12 mouse cellular contexts compared by ENCODE assay signal in the genomic region with DNA sequence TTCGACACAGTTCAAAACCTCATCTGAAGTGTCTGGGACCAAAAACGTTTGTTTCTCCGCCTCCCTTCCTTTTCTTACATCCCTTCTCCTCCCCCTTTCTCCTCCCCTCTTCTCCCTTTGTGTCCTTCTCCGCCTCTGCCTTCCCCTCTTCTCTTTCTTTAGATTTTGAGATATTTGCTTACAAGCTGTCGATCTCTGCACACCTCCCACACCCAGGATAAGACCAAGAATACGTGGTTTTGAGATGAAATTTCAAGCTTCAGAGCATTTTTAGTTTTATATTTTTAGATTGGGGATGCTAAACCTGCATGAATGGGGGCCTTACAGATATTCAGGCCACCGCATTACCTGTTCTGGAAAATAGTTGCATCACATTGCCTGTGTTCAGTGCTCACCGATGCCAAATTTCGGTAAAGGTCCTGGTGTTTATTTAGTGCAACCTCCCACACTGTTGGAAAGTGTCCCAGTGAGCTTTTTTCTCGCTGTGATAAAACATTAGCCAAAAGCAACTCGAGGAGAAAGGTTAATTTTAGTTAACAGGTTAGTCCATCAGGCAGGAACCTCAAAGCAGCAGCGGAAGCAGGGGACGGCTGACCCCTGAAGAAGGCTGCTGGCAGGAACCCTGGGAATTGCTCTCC. TPM values are rescaled to one million over a fixed set of nuclear protein-coding genes. Genes with fewer than 3 reads are reported as not detected.
DNase-seq lines count a peak whose midpoint lies in the region; ATAC-seq and TF ChIP-seq lines count a peak whose summit lies in the region.
"Had no signal": no experiment of that assay in that cellular context is flagged by ENCODE, and none has a peak within 500 bp of the region (broad histone marks: within the 10 kb centered on the region; RNA-seq: fewer than 3 reads in every experiment).

No protein-coding gene starts in this region.

- no peak overlapping the region; the same call in 1 of the 2 replicates for H3K4me3 ChIP-seq in layer of hippocampus, adult 2 months
- H3K4me3 ChIP-seq in gastrocnemius, adult 2 months: no peak overlapping the region
- no peak overlapping the region for H3K4me3 ChIP-seq in forebrain, embryonic 13.5 days
- H3K4me3 ChIP-seq: heart, embryonic 15.5 days had no signal

- H3K9ac ChIP-seq in forebrain, embryonic 13.5 days: no peak overlapping the region
- H3K9ac ChIP-seq: heart, embryonic 15.5 days had no signal

- intact Hi-C loops in gastrocnemius, adult 2 months (cut with DNase I): no loop called here

- WGBS in forebrain, embryonic 13.5 days: 81% methylated on average over 13 of the region's 13 CpGs

- no peaks in the 10 kb centered on the region for H3K36me3 ChIP-seq in forebrain, embryonic 13.5 days (ENCODE audit: poor library complexity, severe bottlenecking)
- H3K36me3 ChIP-seq: heart, embryonic 15.5 days had no signal

- ATAC-seq in forebrain, embryonic 13.5 days: no peak
- ATAC-seq: intestine, embryonic 16.5 days; midbrain, embryonic 16.5 days had no signal

- H3K4me1 ChIP-seq in forebrain, embryonic 13.5 days: no peaks in the 10 kb centered on the region

- H3K27me3 ChIP-seq in forebrain, embryonic 13.5 days: no peaks in the 10 kb centered on the region
- H3K27me3 ChIP-seq: heart, embryonic 15.5 days had no signal

- H3K9me3 ChIP-seq in forebrain, embryonic 13.5 days (replicated peaks): no peaks in the 10 kb centered on the region
- H3K9me3 ChIP-seq: heart, embryonic 15.5 days had no signal

- H3K27ac ChIP-seq in layer of hippocampus, adult 2 months: peak overlapping the region; percentile 29; the same call in 1 of the 2 replicates
- no peak overlapping the region for H3K27ac ChIP-seq in gastrocnemius, adult 2 months
- no peak overlapping the region for H3K27ac ChIP-seq in forebrain, embryonic 13.5 days
- H3K27ac ChIP-seq: heart, embryonic 15.5 days had no signal

- H3K4me2 ChIP-seq in forebrain, embryonic 13.5 days: no peak overlapping the region
- H3K4me2 ChIP-seq: heart, embryonic 15.5 days had no signal

- no peak for TF ChIP-seq CTCF in layer of hippocampus, adult 2 months (conservative IDR thresholded peaks at IDR 0.05)
- no peak for TF ChIP-seq CTCF in gastrocnemius, adult 2 months (IDR thresholded peaks at IDR 0.05)

- DNase-seq in adrenal gland, postnatal 10 days: peak; percentile 61
- no peak for DNase-seq in adrenal gland, adult 18-20 months (ENCODE audit: low spot score in 2 of 2)
- DNase-seq in layer of hippocampus, adult 2 months (ENCODE audit: low spot score in 2 of 2): peak in 1 of 2 experiments; percentile 42
- DNase-seq in layer of hippocampus, adult 8-10 months (ENCODE audit: low spot score in 2 of 2): no peak
- peak; percentile 81 for DNase-seq in brain, adult 2 months (ENCODE audit: low read depth, low spot score)
- peak; percentile 43 for DNase-seq in kidney, postnatal 10 days
- no peak for DNase-seq in gastrocnemius, adult 2 months
- DNase-seq: adrenal gland, adult 8-10 months had no signal

RNA-seq across cellular contexts. Expression of a gene that starts 20.2 kb away (rescaled TPM):
- total RNA-seq in adrenal gland, postnatal 10 days (2021): 100 to 1,000 TPM; 160 to 178 TPM
- total RNA-seq in adrenal gland, adult 18-20 months (2021): 100 to 1,000 TPM in 1 of 2 experiments, 10 to 100 TPM in 1; 82.2 to 118 TPM
- 100 to 1,000 TPM in 1 of 2 experiments, 10 to 100 TPM in 1; 90.8 to 100 TPM for total RNA-seq in layer of hippocampus, adult 2 months (2021)
- total RNA-seq in layer of hippocampus, adult 8-10 months (2022): 100 to 1,000 TPM in 3 of 4 experiments, 10 to 100 TPM in 1; 94.1 to 107 (median 101) TPM
- 100 to 1,000 TPM; 214 to 243 TPM for total RNA-seq in gastrocnemius, adult 2 months (2021)
- 60.5 and 62.9 TPM in 2 replicates for polyA plus RNA-seq in forebrain, embryonic 13.5 days (2015; fragmentation: Nextera tagmentation; extraction: Ambion mirVana)

Comparison
In these comparisons a context has a peak if more than half of its experiments do, and no peak if none do; other contexts are left out.
1. DNase-seq: peak in adrenal gland, postnatal 10 days (single experiment), brain, adult 2 months (single experiment) and kidney, postnatal 10 days (single experiment); none in adrenal gland, adult 18-20 months (0 of 2), layer of hippocampus, adult 8-10 months (0 of 2) and gastrocnemius, adult 2 months (single experiment).